Mouse (Mus musculus) heart, postnatal 0 days (tissue): ENCODE measurements around the gene Gm21616. TPM values are rescaled to one million over a fixed set of nuclear protein-coding genes. Genes with fewer than 3 reads are reported as not detected.
"Not testable (repeated sequence)": the region's sequence is repeated elsewhere in the genome, so short reads cannot be mapped to it uniquely, and the experiment has no call there.

Experiments
- ATAC-seq: fragments of 200-750 bp; cut with Nextera tagmentation; 2 replicates; pipeline ENCODE4 v1.8.0; 2017; ENCODE audit warnings: low read depth, moderate number of reproducible peaks, moderate library complexity; ENCODE audit not compliant: insufficient read depth
- DNase-seq: peaks from one replicate; pipeline ENCODE4 v3.0.0-alpha.2; 2016; ENCODE audit warnings: low spot score
- H3K27ac ChIP-seq: fragments of 300-500 bp; sonication (generic); 2 replicates; pipeline ENCODE4 v1.5.1; 2014; ENCODE audit warnings: low read depth, mild to moderate bottlenecking
- H3K27me3 ChIP-seq: fragments of 300-500 bp; sonication (generic); 2 replicates; pipeline ENCODE4 v1.6.1; 2014; ENCODE audit warnings: low read length, mixed read lengths; ENCODE audit not compliant: control insufficient read depth, insufficient read depth
- H3K36me3 ChIP-seq: fragments of 300-500 bp; sonication (generic); replicated peaks from 2 replicates; pipeline ENCODE4 v1.6.1; 2014; ENCODE audit warnings: low read length, mixed read lengths; ENCODE audit not compliant: control insufficient read depth, insufficient read depth
- H3K4me1 ChIP-seq: fragments of 300-500 bp; sonication (generic); 2 replicates; pipeline ENCODE4 v1.6.1; 2014; ENCODE audit warnings: antibody characterized with exemption; ENCODE audit not compliant: control insufficient read depth, insufficient read depth
- H3K4me2 ChIP-seq: fragments of 300-500 bp; sonication (generic); 2 replicates; pipeline ENCODE4 v1.6.1; 2014; ENCODE audit warnings: low read depth, mild to moderate bottlenecking, low read length, moderate library complexity
- H3K4me3 ChIP-seq: fragments of 300-500 bp; sonication (generic); 2 replicates; pipeline ENCODE4 v1.5.1; 2014; ENCODE audit warnings: low read depth, low read length
- H3K9ac ChIP-seq: fragments of 300-500 bp; sonication (generic); replicated peaks from 2 replicates; pipeline ENCODE4 v1.6.1; 2014; ENCODE audit warnings: low read depth, low read length, mixed read lengths
- H3K9me3 ChIP-seq: fragments of 300-500 bp; sonication (generic); replicated peaks from 2 replicates; pipeline ENCODE4 v1.6.1; 2016; ENCODE audit warnings: low read length; ENCODE audit not compliant: control insufficient read depth
- WGBS: fragments of 180-500 bp; shearing (Covaris S2); extraction: QIAGEN DNeasy Blood & Tissue Kit; methylation state at CpG from one replicate; pipeline ENCODE4 v1.1.7; 2014; 5-methylcytosine and 5-hydroxymethylcytosine counted together
- polyA plus RNA-seq: library from polyadenylated mRNA; unstranded; fragments of >200 nt; fragmentation: Nextera tagmentation; extraction: Ambion mirVana; gene quantifications from 2 replicates; pipeline ENCODE4 v1.2.1, GENCODE M21; 2015
- total RNA-seq: library from RNA; depleted of rRNA; stranded (reverse); fragments of >200 nt; gene quantifications from 2 replicates; pipeline ENCODE4 v1.2.3, GENCODE M21; 2014; ENCODE audit warnings: low replicate concordance; rRNA removed

Gm21616 gene
- not detected in 2 replicates for total RNA-seq
- not detected in 2 replicates for polyA plus RNA-seq

GRCm38 (mm10) chrX:125435242-125435641 is at the start of gene Gm21616:
Gm21616 (plus strand) TSS chrX:125435542.
- not testable (repeated sequence) for H3K4me1 ChIP-seq, DNase-seq, H3K27ac ChIP-seq, H3K4me3 ChIP-seq, H3K27me3 ChIP-seq, H3K9ac ChIP-seq, H3K36me3 ChIP-seq, ATAC-seq, H3K9me3 ChIP-seq, H3K4me2 ChIP-seq
- WGBS: no CpG with 5 or more reads among the region's 4 CpGs
